In the genomic region with DNA sequence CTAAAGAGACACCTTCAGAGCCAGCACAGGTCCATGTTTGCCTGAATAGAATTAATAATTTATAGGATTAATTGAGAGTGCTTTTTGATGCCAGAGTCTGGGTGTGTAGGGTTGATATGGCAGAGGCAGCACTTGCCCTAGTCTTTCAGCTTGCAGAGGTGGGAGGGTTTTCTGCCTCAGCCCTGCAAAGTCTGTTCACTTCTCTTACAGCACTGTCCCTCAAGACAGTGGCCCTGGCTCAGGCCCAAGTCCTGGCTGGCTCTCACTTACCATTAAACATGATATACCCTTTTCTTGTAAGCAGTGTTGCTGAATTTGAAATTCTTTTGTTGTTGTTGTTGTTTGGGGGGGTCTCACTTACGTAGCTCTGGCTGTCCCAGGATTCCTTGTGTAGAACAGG, we compare ENCODE assay signal across 14 mouse cellular contexts. TPM values are rescaled to one million over a fixed set of nuclear protein-coding genes. Genes with fewer than 3 reads are reported as not detected.
"Had no signal": no experiment of that assay in that cellular context is flagged by ENCODE, and none has a peak within 500 bp of the region (broad histone marks: within the 10 kb centered on the region; RNA-seq: fewer than 3 reads in every experiment).

No protein-coding gene starts in this region.

- DNase-seq: lung, adult 18-20 months; lung, embryonic 14.5 days; lung, postnatal 10 days; lung, postnatal 4 days; retina, postnatal 1 day; right cerebral cortex, adult 18-20 months; right cerebral cortex, postnatal 25 days; right cerebral cortex, postnatal 4 days; spleen, adult 18-20 months; thymus, adult 18-20 months; thymus, postnatal 14 days; thymus, postnatal 36 days had no signal

- ATAC-seq: midbrain, embryonic 16.5 days had no signal

RNA-seq across cellular contexts. Expression of a gene that starts 9.0 kb away (rescaled TPM):
- total RNA-seq: megakaryocyte-erythroid progenitor cell, adult 5-6 weeks had no signal
